Mouse (Mus musculus) forebrain, embryonic 15.5 days (tissue): Measurements from ENCODE around the gene Dhrs1. TPM values are rescaled to one million over a fixed set of nuclear protein-coding genes. Genes with fewer than 3 reads are reported as not detected.

Experiments
- ATAC-seq: fragments of 200-750 bp; cut with Nextera tagmentation; replicated peaks from 2 replicates; pipeline ENCODE4 v1.8.0; 2017; ENCODE audit warnings: mild to moderate bottlenecking, moderate TSS enrichment, moderate library complexity
- H3K27ac ChIP-seq: fragments of 300-500 bp; sonication (generic); replicated peaks from 2 replicates; pipeline ENCODE4 v1.5.1; 2015; ENCODE audit warnings: mild to moderate bottlenecking, inconsistent platforms
- H3K27me3 ChIP-seq: fragments of 300-500 bp; sonication (generic); 2 replicates; pipeline ENCODE4 v1.6.1; 2015; ENCODE audit warnings: inconsistent platforms
- H3K36me3 ChIP-seq: fragments of 300-500 bp; sonication (generic); 2 replicates; pipeline ENCODE4 v1.6.1; 2015; ENCODE audit warnings: mild to moderate bottlenecking, inconsistent platforms
- H3K4me1 ChIP-seq: fragments of 300-500 bp; sonication (generic); 2 replicates; pipeline ENCODE4 v1.6.1; 2015; ENCODE audit warnings: inconsistent platforms
- H3K4me2 ChIP-seq: fragments of 300-500 bp; sonication (generic); replicated peaks from 2 replicates; pipeline ENCODE4 v1.6.1; 2015; ENCODE audit warnings: mild to moderate bottlenecking, inconsistent platforms
- H3K4me3 ChIP-seq: fragments of 300-500 bp; sonication (generic); 2 replicates; pipeline ENCODE4 v1.5.1; 2015; ENCODE audit warnings: mild to moderate bottlenecking, inconsistent platforms
- H3K9ac ChIP-seq: fragments of 300-500 bp; sonication (generic); replicated peaks from 2 replicates; pipeline ENCODE4 v1.6.1; 2015; ENCODE audit warnings: mild to moderate bottlenecking, inconsistent platforms
- H3K9me3 ChIP-seq: fragments of 300-500 bp; sonication (generic); 2 replicates; pipeline ENCODE4 v1.6.1; 2016; ENCODE audit warnings: inconsistent platforms
- WGBS: fragments of 180-500 bp; shearing (Covaris S2); methylation state at CpG from one replicate; pipeline ENCODE4 v1.1.7; 2015; ENCODE audit warnings: mixed read lengths; 5-methylcytosine and 5-hydroxymethylcytosine counted together
- polyA plus RNA-seq: library from polyadenylated mRNA; unstranded; fragments of >200 nt; fragmentation: Nextera tagmentation; extraction: Ambion mirVana; gene quantifications from 2 replicates; pipeline ENCODE4 v1.2.1, GENCODE M21; 2015

Gene Dhrs1
- polyA plus RNA-seq, 1 experiment from 2014 or later = 82.7 TPM

- no peak for ATAC-seq
Observed at GRCm38 (mm10) chr14:55716271-55716670, 29.2 kb downstream of the Dhrs1 start.

DNA sequence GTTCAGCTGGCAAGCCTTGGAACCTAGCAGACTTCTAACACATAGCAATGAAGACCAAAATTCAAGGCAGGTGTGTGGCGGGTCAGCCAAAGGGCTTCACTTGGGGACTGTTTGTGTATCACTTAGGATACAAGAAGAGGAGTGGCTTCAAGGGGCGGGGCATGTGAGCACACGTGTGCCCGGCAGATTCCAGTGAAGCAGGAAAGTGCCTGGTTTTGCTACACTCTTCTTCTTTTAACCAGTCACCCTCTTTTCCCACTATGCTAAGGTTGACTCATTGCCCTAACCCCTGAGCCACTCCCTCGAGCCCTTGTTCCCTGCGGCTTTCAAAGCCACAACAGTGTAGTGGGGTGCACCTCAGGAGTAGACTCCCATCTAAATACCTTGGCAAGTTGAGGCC lies 30.6 kb downstream of the Dhrs1 start:
- Histone ChIP-seq H3K27ac (no peak overlapping the region), H3K27me3 (0 out of 2 replicates have a peak, but pooled peaks cover 2% of the 10 kb centered on the region), H3K36me3 (peaks cover 13% of the 10 kb centered on the region; the same call in 1 of the 2 replicates), H3K4me3 (no peak overlapping the region), H3K9me3 (no peaks in the 10 kb centered on the region), H3K4me1 (no peaks in the 10 kb centered on the region), H3K4me2 (no peak overlapping the region), H3K9ac (no peak overlapping the region)
- WGBS = 48% methylated on average over 6 of the region's 6 CpGs
- no peak for ATAC-seq

More at GRCm38 (mm10) chr14:55716271-55716670, 29.2 kb downstream of the Dhrs1 start:
- 95% methylated on average over 6 of the region's 6 CpGs for WGBS
- Histone ChIP-seq H3K9me3 (no peaks in the 10 kb centered on the region), H3K36me3 (peaks cover 15% of the 10 kb centered on the region; the same call in 1 of the 2 replicates), H3K9ac (no peak overlapping the region), H3K27ac (no peak overlapping the region), H3K4me3 (no peak overlapping the region), H3K4me1 (peaks cover 5% of the 10 kb centered on the region), H3K27me3 (0 out of 2 replicates have a peak, but pooled peaks cover 2% of the 10 kb centered on the region), H3K4me2 (no peak overlapping the region)

DNA sequence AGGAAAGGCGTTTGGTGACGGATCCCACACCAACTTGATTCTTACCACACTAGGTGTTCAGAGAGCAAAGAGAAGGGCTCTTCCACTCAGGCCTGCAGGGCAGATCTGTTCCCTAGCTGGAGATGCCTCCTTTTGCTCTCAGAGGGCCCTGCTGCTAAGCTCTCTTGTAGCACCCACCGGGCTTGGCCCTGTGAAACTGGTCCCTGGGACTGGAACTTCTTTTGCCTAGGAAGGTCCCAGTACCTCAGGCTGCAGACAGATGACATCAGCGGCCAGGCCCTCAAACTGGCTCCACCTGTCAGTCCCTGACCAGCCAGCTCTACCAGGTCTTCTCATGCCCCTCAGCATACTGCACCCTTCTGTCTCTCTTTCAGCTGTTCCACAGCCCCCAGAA lies 31.8 kb downstream of the Dhrs1 start, which contains the start of gene Tgm1:
TSS of gene Tgm1 (minus strand) at position 198 of the 394 bp plus-strand sequence.
- Histone ChIP-seq H3K27me3 (0 out of 2 replicates have a peak, but pooled peaks cover 2% of the 10 kb centered on the region), H3K36me3 (peaks cover 11% of the 10 kb centered on the region; the same call in 1 of the 2 replicates), H3K9ac (no peak within 1 kb of the TSS), H3K9me3 (no peaks in the 10 kb centered on the region), H3K4me1 (no peaks in the 10 kb centered on the region), H3K4me2 (no peak within 1 kb of the TSS), H3K4me3 (no peak within 1 kb of the TSS), H3K27ac (no peak within 1 kb of the TSS)
- no peak for ATAC-seq
- WGBS = 40% methylated on average over 4 of the region's 4 CpGs

DNA sequence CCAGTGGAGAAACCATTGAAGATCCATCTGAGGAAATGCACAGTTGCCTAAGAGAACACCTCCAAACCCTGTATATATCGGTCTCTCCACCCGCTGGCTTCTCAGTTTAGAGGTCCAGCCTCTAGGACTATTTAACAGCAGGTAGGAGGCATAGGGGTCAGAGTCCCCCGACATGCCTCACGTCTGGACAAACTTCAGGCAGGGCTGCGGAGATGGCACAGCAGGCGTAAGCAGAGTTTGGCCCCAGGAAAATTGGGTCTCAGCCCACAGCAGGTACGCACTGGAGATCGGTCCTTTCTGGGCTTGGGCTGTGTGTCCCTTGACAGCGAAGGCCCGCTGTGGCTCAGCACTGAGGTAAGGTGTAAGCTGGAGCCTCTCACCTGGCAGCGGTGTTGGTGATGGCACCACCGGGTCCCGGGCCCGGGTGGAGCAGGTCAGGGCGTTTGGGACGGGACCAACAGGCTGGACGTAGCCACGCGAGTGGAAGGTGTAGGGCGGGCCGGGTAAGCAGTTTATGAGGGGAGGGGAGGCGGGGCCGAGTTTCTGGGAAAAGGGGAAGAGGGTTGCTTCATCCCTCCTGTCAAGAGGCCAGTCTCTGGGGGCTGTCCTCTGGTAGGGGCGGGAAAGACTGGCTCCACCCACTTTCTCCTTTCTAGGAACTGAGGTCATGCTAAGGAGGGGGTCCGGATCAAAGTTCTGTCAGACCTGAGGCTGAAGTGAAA lies 32.3 kb downstream of the Dhrs1 start:
- no peak overlapping the region for H3K4me2 ChIP-seq
- H3K27me3 ChIP-seq = 0 out of 2 replicates have a peak, but pooled peaks cover 2% of the 10 kb centered on the region
- ATAC-seq = no peak
- no peak overlapping the region for H3K9ac ChIP-seq
- no peak overlapping the region for H3K27ac ChIP-seq
- peaks cover 7% of the 10 kb centered on the region; the same call in 1 of the 2 replicates for H3K36me3 ChIP-seq
- H3K4me1 ChIP-seq = no peaks in the 10 kb centered on the region
- no peak overlapping the region for H3K4me3 ChIP-seq
- WGBS = 16% methylated on average over 25 of the region's 25 CpGs
- H3K9me3 ChIP-seq = no peaks in the 10 kb centered on the region

GRCm38 (mm10) chr14:55711786-55712185 lies 33.7 kb downstream of the Dhrs1 start:
- Histone ChIP-seq H3K4me2 (no peak overlapping the region), H3K4me3 (no peak overlapping the region), H3K27me3 (0 out of 2 replicates have a peak, but pooled peaks cover 2% of the 10 kb centered on the region), H3K27ac (no peak overlapping the region), H3K9ac (no peak overlapping the region), H3K36me3 (0 out of 2 replicates have a peak, but pooled peaks cover 1% of the 10 kb centered on the region), H3K9me3 (no peaks in the 10 kb centered on the region), H3K4me1 (no peaks in the 10 kb centered on the region)
- no peak for ATAC-seq
- 81% methylated on average over 7 of the region's 7 CpGs for WGBS

DNA sequence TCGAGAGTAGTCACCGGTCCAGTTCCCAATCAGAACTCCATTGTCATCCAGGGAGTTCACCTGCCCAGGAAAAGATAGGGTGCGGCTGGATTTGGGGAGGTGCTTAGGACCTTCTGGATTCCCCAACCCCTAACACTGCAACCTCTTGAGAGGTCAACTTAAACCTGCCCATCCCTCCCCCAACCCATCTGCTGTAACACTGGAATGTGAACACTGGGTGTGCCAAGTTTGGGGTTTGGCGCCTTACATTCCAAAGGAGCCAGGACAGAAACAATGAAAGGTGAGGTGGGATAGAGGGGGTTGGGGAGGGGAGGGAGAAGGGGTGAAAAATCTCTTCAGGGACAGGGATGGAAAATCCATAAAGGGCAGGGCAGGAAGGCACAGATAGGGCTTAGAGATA lies 36.0 kb downstream of the Dhrs1 start:
- Histone ChIP-seq H3K9me3 (no peaks in the 10 kb centered on the region), H3K4me3 (no peak overlapping the region), H3K4me1 (no peaks in the 10 kb centered on the region), H3K36me3 (no peaks in the 10 kb centered on the region), H3K9ac (no peak overlapping the region), H3K27me3 (0 out of 2 replicates have a peak, but pooled peaks cover 2% of the 10 kb centered on the region), H3K4me2 (no peak overlapping the region), H3K27ac (no peak overlapping the region)
- 90% methylated on average over 4 of the region's 4 CpGs for WGBS
- ATAC-seq = no peak

GRCm38 (mm10) chr14:55707397-55707796 lies 38.1 kb downstream of the Dhrs1 start:
- Histone ChIP-seq H3K27me3 (no peaks in the 10 kb centered on the region), H3K4me3 (no peak overlapping the region), H3K27ac (no peak overlapping the region), H3K4me1 (no peaks in the 10 kb centered on the region), H3K4me2 (no peak overlapping the region), H3K9me3 (no peaks in the 10 kb centered on the region), H3K36me3 (no peaks in the 10 kb centered on the region), H3K9ac (no peak overlapping the region)
- ATAC-seq = no peak
- WGBS = 86% methylated on average over 5 of the region's 5 CpGs

DNA sequence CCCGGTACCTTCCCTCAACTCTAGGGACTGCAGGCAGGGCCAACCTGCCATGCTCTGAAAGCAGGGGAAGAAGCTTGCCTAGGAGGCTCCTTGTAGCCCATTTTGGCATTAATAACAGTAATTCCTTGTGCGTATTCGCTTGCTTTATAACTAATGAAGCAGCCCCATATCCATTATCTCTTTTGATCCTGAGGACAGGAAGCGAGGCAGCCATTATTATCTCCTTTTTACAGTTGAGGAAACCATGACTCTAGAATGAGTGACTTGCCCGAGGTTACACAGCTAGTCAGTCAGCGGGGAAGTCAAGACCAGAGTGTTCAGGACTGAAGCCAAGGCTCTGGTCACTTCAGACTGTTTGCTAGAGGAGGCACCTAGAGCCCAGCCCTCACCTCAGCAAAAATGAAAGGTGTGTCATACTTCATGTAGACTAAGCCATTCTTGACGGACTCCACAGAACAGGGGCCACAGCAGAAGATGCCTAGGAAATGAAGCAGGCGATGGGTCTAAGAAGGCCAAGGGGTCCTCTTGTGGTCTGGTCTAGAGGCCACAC lies 39.4 kb downstream of the Dhrs1 start:
- Histone ChIP-seq H3K4me1 (no peaks in the 10 kb centered on the region), H3K9me3 (no peaks in the 10 kb centered on the region), H3K9ac (no peak overlapping the region), H3K27me3 (no peaks in the 10 kb centered on the region), H3K4me2 (no peak overlapping the region), H3K27ac (no peak overlapping the region), H3K36me3 (no peaks in the 10 kb centered on the region), H3K4me3 (no peak overlapping the region)
- WGBS = 88% methylated on average over 8 of the region's 8 CpGs
- ATAC-seq = no peak

DNA sequence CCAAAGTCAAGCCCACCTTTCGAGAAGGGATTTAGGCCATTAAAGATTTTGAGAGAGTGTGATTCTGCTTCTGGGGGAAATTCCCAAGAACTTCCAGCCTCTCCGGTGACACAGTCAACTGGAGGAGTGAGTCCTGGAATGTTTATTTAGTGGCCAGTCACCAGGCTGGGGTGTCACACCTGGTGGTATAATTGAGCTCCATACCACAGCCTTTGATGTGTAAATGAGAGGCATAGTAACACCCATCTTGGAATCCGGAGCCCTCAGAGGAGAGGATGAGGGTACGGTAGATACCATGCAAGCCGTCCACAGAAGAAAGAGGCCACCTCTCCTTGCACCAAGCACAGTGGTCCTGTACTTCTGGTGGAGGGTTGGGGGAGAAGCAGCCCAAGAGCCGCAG lies 42.7 kb downstream of the Dhrs1 start:
- H3K9me3 ChIP-seq = no peaks in the 10 kb centered on the region
- WGBS = 69% methylated on average over 6 of the region's 6 CpGs
- no peak overlapping the region for H3K9ac ChIP-seq

GRCm38 (mm10) chr14:55701131-55701530 lies 44.4 kb downstream of the Dhrs1 start:
- no peaks in the 10 kb centered on the region for H3K36me3 ChIP-seq
- H3K4me1 ChIP-seq = no peaks in the 10 kb centered on the region
- no peaks in the 10 kb centered on the region for H3K27me3 ChIP-seq
- no peak overlapping the region for H3K27ac ChIP-seq
- 62% methylated on average over 9 of the region's 9 CpGs for WGBS
- no peaks in the 10 kb centered on the region for H3K9me3 ChIP-seq
- no peak overlapping the region for H3K9ac ChIP-seq
- no peak overlapping the region for H3K4me2 ChIP-seq
- no peak overlapping the region for H3K4me3 ChIP-seq
- ATAC-seq = no peak

More for the DNA sequence above, 42.7 kb downstream of the Dhrs1 start:
- no peak for ATAC-seq
- H3K36me3 ChIP-seq = no peaks in the 10 kb centered on the region
- H3K27me3 ChIP-seq = no peaks in the 10 kb centered on the region
- no peaks in the 10 kb centered on the region for H3K4me1 ChIP-seq
- H3K27ac ChIP-seq = no peak overlapping the region
- H3K4me2 ChIP-seq = no peak overlapping the region
- H3K4me3 ChIP-seq = no peak overlapping the region

GRCm38 (mm10) chr14:55697226-55697625 lies 48.3 kb downstream of the Dhrs1 start:
- no peak overlapping the region for H3K4me2 ChIP-seq
- 83% methylated on average over 4 of the region's 4 CpGs for WGBS
- H3K9ac ChIP-seq = no peak overlapping the region
- H3K27me3 ChIP-seq = no peaks in the 10 kb centered on the region
- ATAC-seq = no peak
- no peaks in the 10 kb centered on the region for H3K36me3 ChIP-seq
- no peaks in the 10 kb centered on the region for H3K9me3 ChIP-seq
- H3K4me3 ChIP-seq = no peak overlapping the region
- no peak overlapping the region for H3K27ac ChIP-seq
- no peaks in the 10 kb centered on the region for H3K4me1 ChIP-seq

- Histone ChIP-seq H3K4me3 (no peak overlapping the region), H3K36me3 (no peaks in the 10 kb centered on the region), H3K4me1 (no peaks in the 10 kb centered on the region), H3K4me2 (no peak overlapping the region), H3K9ac (no peak overlapping the region), H3K27ac (no peak overlapping the region), H3K9me3 (no peaks in the 10 kb centered on the region), H3K27me3 (no peaks in the 10 kb centered on the region)
- 81% methylated on average over 10 of the region's 10 CpGs for whole genome bisulfite sequencing
- no peak for ATAC-seq
Observed at GRCm38 (mm10) chr14:55689433-55689832, 56.1 kb downstream of the Dhrs1 start.
